Comparison of ENCODE assay signal across 8 mouse cellular contexts in the genomic region with DNA sequence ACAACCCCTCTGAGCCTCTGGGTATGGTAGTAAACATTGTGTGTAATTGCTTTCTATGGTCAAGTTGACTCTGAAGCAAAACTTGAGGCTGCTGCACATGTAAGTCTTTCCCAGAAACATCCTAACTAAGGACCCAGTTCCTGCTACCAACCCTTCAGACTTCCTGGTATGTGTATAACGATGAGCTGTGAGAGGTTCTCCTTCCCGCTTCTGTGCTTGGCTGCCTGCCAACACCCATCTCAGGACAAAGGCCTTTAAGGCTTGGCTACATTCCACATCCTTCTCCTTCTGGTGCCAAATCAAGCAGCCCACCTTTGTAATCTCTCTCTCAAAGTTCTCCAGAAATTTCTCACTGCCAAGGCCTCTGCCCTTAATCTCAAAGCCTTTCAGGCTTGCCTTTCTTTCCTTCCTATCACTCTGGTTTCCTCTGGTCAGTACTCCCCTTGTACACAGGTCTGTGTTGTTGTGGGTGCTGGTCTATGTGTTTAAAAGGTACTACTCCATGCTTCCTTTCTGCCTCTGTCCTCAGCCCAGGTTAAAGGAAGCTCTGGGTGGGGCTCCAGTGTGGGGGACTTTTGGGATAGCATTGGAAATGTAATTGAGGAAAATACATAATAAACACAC.
DNase-seq lines count a peak whose midpoint lies in the region; ATAC-seq lines count a peak whose summit lies in the region.

No protein-coding gene starts in this region.

- H3K27me3 ChIP-seq in heart, embryonic 12.5 days (replicated peaks): no peaks in the 10 kb centered on the region
- H3K27me3 ChIP-seq in stomach, embryonic 14.5 days (ENCODE audit: control insufficient read depth, insufficient read depth, low read length): no peaks in the 10 kb centered on the region

- DNase-seq in embryo, embryonic 11 days: peak; percentile 5
- no peak for DNase-seq in embryo, embryonic 9.5 days (ENCODE audit: extremely low spot score)
- DNase-seq in MEL-GATA-1-ER (ENCODE audit: extremely low read depth, low read depth): peak; percentile 41
- DNase-seq in kidney, postnatal 36 days: peak; percentile 3 to 23
- no peak for DNase-seq in thymus, postnatal 25 days
- DNase-seq in frontal cortex, postnatal 14 days (ENCODE audit: low spot score in 2 of 2): no peak

- 13% methylated on average over 2 of the region's 2 CpGs for WGBS in heart, embryonic 12.5 days
- WGBS in stomach, embryonic 14.5 days: 0% methylated on average over 2 of the region's 2 CpGs

- no peak overlapping the region for H3K4me2 ChIP-seq in heart, embryonic 12.5 days
- no peak overlapping the region for H3K4me2 ChIP-seq in stomach, embryonic 14.5 days (replicated peaks; ENCODE audit: low read depth, low read length)

- no peak overlapping the region for H3K4me3 ChIP-seq in heart, embryonic 12.5 days
- H3K4me3 ChIP-seq in stomach, embryonic 14.5 days (ENCODE audit: low read depth, low read length): no peak overlapping the region

- no peaks in the 10 kb centered on the region for H3K36me3 ChIP-seq in heart, embryonic 12.5 days
- H3K36me3 ChIP-seq in stomach, embryonic 14.5 days (ENCODE audit: control insufficient read depth, insufficient read depth, low read length): no peaks in the 10 kb centered on the region

- 0 out of 2 replicates have a peak overlapping the region, but pooled peaks have one; percentile 4 for H3K27ac ChIP-seq in heart, embryonic 12.5 days (ENCODE audit: poor library complexity, severe bottlenecking)
- no peak overlapping the region for H3K27ac ChIP-seq in stomach, embryonic 14.5 days (ENCODE audit: low read length)

- H3K4me1 ChIP-seq in heart, embryonic 12.5 days (replicated peaks): peaks cover 8% of the 10 kb centered on the region
- H3K4me1 ChIP-seq in stomach, embryonic 14.5 days (ENCODE audit: control insufficient read depth, insufficient read depth, low read length): no peaks in the 10 kb centered on the region

- no peak overlapping the region for H3K9ac ChIP-seq in heart, embryonic 12.5 days
- H3K9ac ChIP-seq in stomach, embryonic 14.5 days (replicated peaks; ENCODE audit: low read depth, low read length): no peak overlapping the region

- H3K9me3 ChIP-seq in heart, embryonic 12.5 days (replicated peaks): no peaks in the 10 kb centered on the region
- H3K9me3 ChIP-seq in stomach, embryonic 14.5 days (ENCODE audit: control insufficient read depth, low read depth, low read length): no peaks in the 10 kb centered on the region

- peak; percentile 82 for ATAC-seq in heart, embryonic 12.5 days (ENCODE audit: insufficient number of reproducible peaks, low FRiP score)
- peak; percentile 74; the same call in 1 of the 2 replicates for ATAC-seq in stomach, embryonic 14.5 days (ENCODE audit: insufficient number of reproducible peaks, insufficient read depth, low FRiP score, low read depth)

Comparison
In these comparisons a context has a peak if more than half of its experiments do, and no peak if none do; other contexts are left out.
1. DNase-seq: peak in embryo, embryonic 11 days (single experiment), MEL-GATA-1-ER (single experiment) and kidney, postnatal 36 days (2 of 2); none in embryo, embryonic 9.5 days (single experiment), thymus, postnatal 25 days (single experiment) and frontal cortex, postnatal 14 days (0 of 2).